Mouse (Mus musculus) limb, embryonic 11.5 days (tissue): Measurements from ENCODE around the gene Olfr68. TPM values are rescaled to one million over a fixed set of nuclear protein-coding genes. Genes with fewer than 3 reads are reported as not detected.
"Not testable (repeated sequence)": the region's sequence is repeated elsewhere in the genome, so short reads cannot be mapped to it uniquely, and the experiment has no call there.

Source experiments
- ATAC-seq: fragments of 200-750 bp; cut with Nextera tagmentation; 2 replicates; pipeline ENCODE4 v1.8.0; 2017; ENCODE audit warnings: low read depth; ENCODE audit not compliant: insufficient number of reproducible peaks, low FRiP score, low TSS enrichment
- DNase-seq: peaks from one replicate; pipeline ENCODE4 v3.0.0-alpha.2; 2015; ENCODE audit warnings: low spot score
- H3K27ac ChIP-seq: fragments of 300-500 bp; sonication (generic); replicated peaks from 2 replicates; pipeline ENCODE4 v1.5.1; 2014; ENCODE audit warnings: low read depth, mild to moderate bottlenecking, low read length
- H3K27me3 ChIP-seq: fragments of 300-500 bp; sonication (generic); 2 replicates; pipeline ENCODE4 v1.6.1; 2014; ENCODE audit warnings: mild to moderate bottlenecking, low read length, mixed read lengths; ENCODE audit not compliant: control insufficient read depth, insufficient read depth
- H3K36me3 ChIP-seq: fragments of 300-500 bp; sonication (generic); 2 replicates; pipeline ENCODE4 v1.6.1; 2014; ENCODE audit warnings: mild to moderate bottlenecking, low read length, moderate library complexity, mixed read lengths; ENCODE audit not compliant: control insufficient read depth, insufficient read depth
- H3K4me1 ChIP-seq: fragments of 300-500 bp; sonication (generic); 2 replicates; pipeline ENCODE4 v1.6.1; 2014; ENCODE audit warnings: low read length, mixed read lengths; ENCODE audit not compliant: control insufficient read depth, insufficient read depth
- H3K4me2 ChIP-seq: fragments of 300-500 bp; sonication (generic); 2 replicates; pipeline ENCODE4 v1.6.1; 2014; ENCODE audit warnings: low read depth, mild to moderate bottlenecking, moderate library complexity; ENCODE audit not compliant: severe bottlenecking
- H3K4me3 ChIP-seq: fragments of 300-500 bp; sonication (generic); 2 replicates; pipeline ENCODE4 v1.5.1; 2014; ENCODE audit warnings: low read depth, low read length
- H3K9ac ChIP-seq: fragments of 300-500 bp; sonication (generic); 2 replicates; pipeline ENCODE4 v1.6.1; 2014; ENCODE audit warnings: mild to moderate bottlenecking, low read length
- H3K9me3 ChIP-seq: fragments of 300-500 bp; sonication (generic); 2 replicates; pipeline ENCODE4 v1.6.1; 2016; ENCODE audit warnings: low read length; ENCODE audit not compliant: control insufficient read depth
- WGBS: fragments of 180-500 bp; shearing (Covaris S2); extraction: QIAGEN DNeasy Blood & Tissue Kit; methylation state at CpG from one replicate; pipeline ENCODE4 v1.1.7; 2014; 5-methylcytosine and 5-hydroxymethylcytosine counted together
- polyA plus RNA-seq: library from polyadenylated mRNA; unstranded; fragments of >200 nt; fragmentation: Nextera tagmentation; extraction: Ambion mirVana; gene quantifications from 2 replicates; pipeline ENCODE4 v1.2.1, GENCODE M21; 2014

Gene Olfr68
- not detected in 2 replicates for polyA plus RNA-seq

DNA sequence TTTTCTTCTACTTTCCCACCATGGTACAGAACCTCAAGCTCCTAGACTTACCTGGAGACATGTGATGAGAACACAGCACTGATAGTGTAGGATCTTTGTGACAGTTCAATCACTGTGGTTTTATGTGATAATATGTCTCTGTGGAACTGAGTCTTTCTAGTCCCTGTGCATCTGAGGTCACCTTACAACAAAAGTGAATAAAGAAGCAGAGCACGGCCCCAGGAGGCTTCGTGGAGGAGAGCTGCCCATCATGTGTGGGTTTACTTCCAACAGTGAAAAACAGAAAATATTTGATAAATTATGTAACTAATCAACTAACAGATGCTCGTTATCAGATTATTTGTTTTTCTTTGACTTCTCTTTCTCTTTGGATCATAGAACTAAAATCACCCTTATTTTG lies at the start of gene Olfr68:
TSS of gene Olfr68 (minus strand) at position 101 of the 400 bp plus-strand sequence.
- DNase-seq (no peak), ATAC-seq (no peak)
- Histone ChIP-seq H3K36me3 (no peaks in the 10 kb centered on the region), H3K9me3 (no peaks in the 10 kb centered on the region), H3K27me3 (no peaks in the 10 kb centered on the region), H3K27ac (no peak within 1 kb of the TSS), H3K4me2 (no peak within 1 kb of the TSS), H3K4me3 (no peak within 1 kb of the TSS), H3K9ac (no peak within 1 kb of the TSS), H3K4me1 (no peaks in the 10 kb centered on the region)
- WGBS: 78% methylated on average over 3 of the region's 3 CpGs

DNA sequence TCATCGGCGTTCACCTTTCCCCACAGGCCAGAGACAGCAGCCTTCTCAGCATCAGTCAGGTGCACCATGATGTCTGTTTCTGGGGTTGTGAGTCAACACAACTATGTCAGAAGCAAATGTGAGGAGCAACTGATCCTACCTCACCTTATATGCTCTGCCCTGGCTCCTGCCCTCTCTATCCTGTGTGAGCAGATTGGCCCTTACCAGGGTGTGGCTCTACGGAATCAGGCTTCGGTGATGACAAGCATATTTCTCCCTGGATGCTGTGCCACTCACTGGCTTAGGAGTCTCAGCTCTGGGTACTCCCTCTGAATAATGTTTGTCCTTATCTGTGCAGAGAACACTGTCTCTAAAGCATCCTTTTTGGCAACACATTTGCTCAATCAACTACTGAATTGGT lies 48.3 kb upstream of the Olfr68 start, which contains the start of gene Hbb-bs:
TSS of gene Hbb-bs (minus strand) at position 289 of the 400 bp plus-strand sequence.
- H3K4me3 ChIP-seq: no peak within 1 kb of the TSS
- DNase-seq (no peak), ATAC-seq (no peak)
- no peaks in the 10 kb centered on the region for H3K27me3 ChIP-seq
- no peak within 1 kb of the TSS for H3K4me2 ChIP-seq
- WGBS: 99% methylated on average over 4 of the region's 4 CpGs
- no peaks in the 10 kb centered on the region for H3K36me3 ChIP-seq
- H3K27ac ChIP-seq: no peak within 1 kb of the TSS
- H3K9ac ChIP-seq: no peak within 1 kb of the TSS
- H3K4me1 ChIP-seq: no peaks in the 10 kb centered on the region
- no peaks in the 10 kb centered on the region for H3K9me3 ChIP-seq

DNA sequence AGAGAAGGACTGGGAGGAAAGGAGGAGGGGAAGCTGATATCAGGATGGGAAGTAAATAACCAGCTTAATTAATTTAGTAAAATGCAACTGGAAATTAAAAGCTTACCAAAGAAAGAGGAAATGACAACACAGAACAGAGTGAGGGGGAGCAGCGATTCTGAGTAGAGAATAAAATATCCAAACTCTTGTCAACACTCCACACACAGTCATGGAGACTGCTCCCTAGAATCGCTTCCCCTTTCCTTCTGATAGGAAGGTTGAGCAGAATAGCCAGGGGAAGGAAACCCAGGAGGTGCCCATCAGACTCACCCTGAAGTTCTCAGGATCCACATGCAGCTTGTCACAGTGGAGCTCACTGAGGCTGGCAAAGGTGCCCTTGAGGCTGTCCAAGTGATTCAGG lies 47.6 kb upstream of the Olfr68 start:
- H3K4me2 ChIP-seq, H3K9me3 ChIP-seq, ATAC-seq, H3K4me1 ChIP-seq, H3K36me3 ChIP-seq, DNase-seq, H3K9ac ChIP-seq, H3K4me3 ChIP-seq, H3K27me3 ChIP-seq, H3K27ac ChIP-seq: not testable (repeated sequence)
- no CpG with 5 or more reads among the region's 2 CpGs for WGBS

DNA sequence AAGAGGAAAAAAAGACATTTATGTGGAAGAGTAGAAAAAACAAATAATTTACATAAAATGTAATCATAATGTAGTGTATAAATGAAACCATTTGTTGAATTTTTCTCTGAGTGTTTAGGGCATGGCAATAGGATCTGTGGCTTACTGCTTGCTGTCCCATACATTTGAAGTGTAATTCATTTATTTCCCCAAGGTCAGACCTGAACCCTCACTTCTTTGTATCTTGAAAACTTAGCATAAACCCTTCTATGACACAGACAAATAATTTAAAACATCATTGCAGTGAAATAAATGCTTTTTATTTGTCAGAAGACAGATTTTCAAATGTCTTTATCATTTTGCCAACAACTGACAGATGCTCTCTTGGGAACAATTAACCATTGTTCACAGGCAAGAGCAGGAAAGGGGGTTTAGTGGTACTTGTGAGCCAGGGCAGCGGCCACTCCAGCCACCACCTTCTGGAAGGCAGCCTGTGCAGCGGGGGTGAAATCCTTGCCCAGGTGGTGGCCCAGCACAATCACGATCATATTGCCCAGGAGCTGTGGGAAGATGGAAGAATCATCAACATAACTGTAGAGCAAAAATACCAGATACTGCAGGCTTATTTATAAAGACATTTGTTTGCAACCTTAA lies 46.9 kb upstream of the Olfr68 start:
- Histone ChIP-seq H3K9me3 (no peaks in the 10 kb centered on the region), H3K4me1 (no peaks in the 10 kb centered on the region), H3K4me3 (no peak overlapping the region), H3K4me2 (no peak overlapping the region), H3K27me3 (no peaks in the 10 kb centered on the region), H3K36me3 (no peaks in the 10 kb centered on the region), H3K9ac (no peak overlapping the region), H3K27ac (no peak overlapping the region)
- no peak for DNase-seq
- 73% methylated on average over 3 of the region's 3 CpGs for WGBS
- no peak for ATAC-seq

DNA sequence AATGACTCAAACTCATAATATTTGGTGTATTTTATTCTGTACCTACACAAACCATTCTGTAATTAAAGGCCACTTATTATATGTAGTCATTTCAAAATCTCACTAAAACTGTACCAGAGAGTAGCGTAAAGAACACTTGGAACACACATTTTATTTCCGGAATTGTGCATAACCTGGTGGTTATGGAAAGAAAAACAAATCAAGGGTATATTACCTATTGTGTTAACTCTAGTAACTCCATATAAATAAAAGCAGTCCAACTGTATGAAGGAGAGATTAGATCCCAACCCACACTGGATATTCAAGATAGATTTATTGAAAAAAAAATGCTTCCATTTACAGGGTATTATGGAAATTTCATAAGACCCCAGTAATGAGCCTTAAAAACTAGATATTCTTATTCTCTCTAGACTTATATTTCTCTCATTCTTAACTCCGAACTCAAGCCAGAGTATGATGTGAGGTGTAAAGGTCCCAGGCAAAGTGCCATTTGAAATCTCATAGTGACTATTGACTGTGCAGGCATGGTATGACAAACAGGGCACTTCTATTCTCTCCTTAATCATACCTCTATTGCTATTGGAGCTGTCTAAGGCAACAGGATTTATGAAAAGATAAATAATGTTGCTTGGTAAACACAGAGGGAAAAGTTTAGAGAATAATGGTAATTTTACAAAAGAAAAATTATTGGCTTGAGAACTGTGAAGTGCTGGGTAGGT lies 46.2 kb upstream of the Olfr68 start:
- no peaks in the 10 kb centered on the region for H3K27me3 ChIP-seq
- ATAC-seq: no peak
- no peaks in the 10 kb centered on the region for H3K36me3 ChIP-seq

DNA sequence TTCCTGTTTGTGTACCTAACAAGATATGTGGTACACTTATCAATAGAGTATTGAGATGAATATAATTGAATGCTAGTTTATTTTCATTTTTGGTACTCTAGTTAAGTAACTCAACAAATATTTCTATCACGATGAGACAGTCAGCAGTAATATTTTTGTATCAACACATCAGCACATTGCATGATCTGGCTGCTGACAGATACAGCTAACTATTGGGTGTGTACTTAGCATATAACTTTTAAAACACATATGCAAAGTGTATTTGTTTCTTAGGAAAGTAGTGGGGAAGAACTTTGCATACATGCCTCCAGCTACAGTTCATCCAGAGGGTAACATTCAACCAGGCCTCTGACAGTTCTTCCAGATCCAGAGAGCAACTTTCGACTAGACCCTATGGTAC lies 45.1 kb upstream of the Olfr68 start:
- no peaks in the 10 kb centered on the region for H3K4me1 ChIP-seq
- no peaks in the 10 kb centered on the region for H3K36me3 ChIP-seq
- 90% methylated on average over 2 of the region's 2 CpGs for WGBS

More for the DNA sequence above, 46.2 kb upstream of the Olfr68 start:
- Histone ChIP-seq H3K9ac (no peak overlapping the region), H3K9me3 (no peaks in the 10 kb centered on the region), H3K4me3 (no peak overlapping the region), H3K4me2 (no peak overlapping the region), H3K27ac (no peak overlapping the region), H3K4me1 (no peaks in the 10 kb centered on the region)
- DNase-seq: no peak
- WGBS: 93% methylated on average over 3 of the region's 3 CpGs

DNA sequence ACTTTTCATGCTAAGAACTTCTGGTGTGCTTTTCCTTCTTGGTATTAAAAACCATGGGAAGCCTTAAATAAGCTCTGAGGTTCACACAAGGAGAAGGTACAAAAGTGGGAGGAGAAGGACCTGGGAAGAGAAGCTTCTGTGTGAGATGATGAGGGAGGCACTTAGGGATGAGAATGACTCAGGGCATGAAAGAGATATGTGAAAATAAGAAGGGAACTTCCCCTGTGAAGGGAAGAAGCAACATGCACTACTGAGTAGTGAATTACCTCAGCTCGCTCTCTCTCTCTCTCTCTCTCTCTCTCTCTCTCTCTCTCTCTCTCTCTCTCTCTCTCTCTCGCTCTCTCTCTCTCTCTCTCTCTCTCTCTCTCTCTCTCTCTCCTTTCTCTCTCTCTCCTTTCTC lies 35.6 kb upstream of the Olfr68 start:
- not testable (repeated sequence) for DNase-seq, H3K4me1 ChIP-seq, H3K4me3 ChIP-seq, ATAC-seq, H3K9ac ChIP-seq, H3K4me2 ChIP-seq, H3K27me3 ChIP-seq, H3K9me3 ChIP-seq, H3K36me3 ChIP-seq, H3K27ac ChIP-seq
- 83% methylated on average over 1 of the region's 2 CpGs for WGBS

More for the DNA sequence above, 45.1 kb upstream of the Olfr68 start:
- H3K27ac ChIP-seq: no peak overlapping the region
- no peak overlapping the region for H3K4me2 ChIP-seq
- ATAC-seq: no peak
- no peak overlapping the region for H3K4me3 ChIP-seq
- H3K9ac ChIP-seq: no peak overlapping the region
- no peaks in the 10 kb centered on the region for H3K9me3 ChIP-seq
- no peak for DNase-seq
- no peaks in the 10 kb centered on the region for H3K27me3 ChIP-seq

DNA sequence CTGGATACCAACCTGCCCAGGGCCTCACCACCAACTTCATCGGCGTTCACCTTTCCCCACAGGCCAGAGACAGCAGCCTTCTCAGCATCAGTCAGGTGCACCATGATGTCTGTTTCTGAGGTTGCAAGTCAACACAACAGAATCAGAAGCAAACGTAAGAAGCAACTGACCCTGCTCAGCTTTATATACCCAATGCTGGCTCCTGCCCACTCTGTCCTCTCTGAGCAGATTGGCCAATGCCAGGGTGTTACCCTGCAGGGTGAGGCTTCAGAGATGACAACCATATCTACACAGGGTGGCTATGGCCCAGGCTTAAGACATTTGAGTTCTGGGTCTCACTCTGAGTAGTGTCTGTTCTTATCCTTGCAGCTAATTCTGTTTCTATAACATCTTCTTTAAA lies 34.3 kb upstream of the Olfr68 start, which contains the start of gene Hbb-bt:
TSS of gene Hbb-bt (minus strand) at position 231 of the 400 bp plus-strand sequence.
- WGBS: 94% methylated on average over 3 of the region's 3 CpGs
- no peak within 1 kb of the TSS for H3K4me3 ChIP-seq
- no peak within 1 kb of the TSS for H3K27ac ChIP-seq
- H3K4me1 ChIP-seq: no peaks in the 10 kb centered on the region
- H3K9ac ChIP-seq: no peak within 1 kb of the TSS
- H3K4me2 ChIP-seq: no peak within 1 kb of the TSS
- H3K36me3 ChIP-seq: no peaks in the 10 kb centered on the region
- H3K9me3 ChIP-seq: no peaks in the 10 kb centered on the region
- DNase-seq: no peak
- no peak for ATAC-seq
- H3K27me3 ChIP-seq: no peaks in the 10 kb centered on the region
